Mouse (Mus musculus) regulatory T cell (primary cell): ENCODE measurements around the gene Nudt1.

ENCODE experiments used
- in situ Hi-C: fragments of 300-600 bp; cut with MboI, MseI; formaldehyde crosslinking; loops from one replicate; pipeline ENCODE4 v1.15.1; 2025; ENCODE audit warnings: high pct_unique_total_duplicates

Gene Nudt1

GRCm38 (mm10) chr5:140379299-140379698 lies 57.8 kb downstream of the Nudt1 start:
- in situ Hi-C loops, result loop anchor here (10.0 kb wide), 1 partner anchor 1734 kb away; no protein-coding TSS in a partner anchor

- in situ Hi-C loops, result loop anchor here (10.0 kb wide), 1 partner anchor 1034 kb away; no protein-coding TSS in a partner anchor
Observed at GRCm38 (mm10) chr5:140381156-140381555, 59.7 kb downstream of the Nudt1 start.

DNA sequence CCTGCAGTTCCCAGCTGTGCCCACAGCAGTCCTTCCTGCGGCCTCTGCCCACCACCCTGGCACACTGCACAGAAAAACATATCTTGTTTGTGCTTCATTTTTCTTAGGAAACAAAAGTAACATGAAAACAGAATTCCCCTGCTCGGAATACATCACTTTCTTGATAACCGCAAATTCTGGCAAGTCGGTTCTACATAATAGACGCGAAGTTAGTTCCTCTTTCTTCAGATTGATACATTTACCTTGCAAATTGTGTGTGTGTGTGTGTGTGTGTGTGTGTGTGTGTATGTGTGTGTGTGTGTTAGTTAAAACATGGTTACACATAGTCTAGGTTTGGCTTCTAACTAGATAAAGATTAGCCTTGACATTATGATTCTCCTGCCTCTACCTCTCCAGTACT lies 61.2 kb downstream of the Nudt1 start:
- in situ Hi-C loops, result loop anchor here (10.0 kb wide), 1 partner anchor 1032 kb away; no protein-coding TSS in a partner anchor

- in situ Hi-C loops, result loop anchor here (10.0 kb wide), 1 partner anchor 1031 kb away; no protein-coding TSS in a partner anchor
Observed at GRCm38 (mm10) chr5:140383559-140383958, 62.1 kb downstream of the Nudt1 start.

- in situ Hi-C loops, result loop anchor here (10.0 kb wide), 1 partner anchor 1030 kb away; no protein-coding TSS in a partner anchor
Observed at GRCm38 (mm10) chr5:140384462-140384861, 63.0 kb downstream of the Nudt1 start.

DNA sequence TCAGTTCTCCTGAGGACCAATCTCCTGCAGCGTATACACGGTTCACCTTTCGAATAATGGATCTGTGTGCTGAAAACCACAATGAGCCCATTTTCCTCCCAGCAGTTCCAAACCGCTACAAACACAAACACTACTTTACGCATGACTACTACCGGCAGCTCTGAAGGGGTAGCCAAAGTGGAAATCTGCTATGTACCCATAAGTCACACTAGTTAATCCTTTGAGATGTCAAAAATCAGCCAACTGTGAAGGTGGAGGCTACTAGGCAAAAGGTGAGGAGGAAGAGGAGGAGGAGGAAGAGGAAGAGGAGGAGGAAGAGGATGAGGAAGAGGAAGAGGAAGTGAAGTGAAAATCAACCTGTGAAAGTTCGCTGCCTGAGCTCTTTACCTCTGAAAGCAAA lies 65.8 kb downstream of the Nudt1 start:
- in situ Hi-C loops, result loop anchor here (10.0 kb wide), 1 partner anchor 1028 kb away; no protein-coding TSS in a partner anchor
